Mouse (Mus musculus): Measurements from ENCODE around the gene Ecm1. TPM values are rescaled to one million over a fixed set of nuclear protein-coding genes. Genes with fewer than 3 reads are reported as not detected.
"Not testable (repeated sequence)": the region's sequence is repeated elsewhere in the genome, so short reads cannot be mapped to it uniquely, and the experiment has no call there.

The Ecm1 gene
- polyA plus RNA-seq, 1 experiment: 807 TPM

GRCm38 (mm10) chr3:95695796-95696195 lies 43.6 kb downstream of the Ecm1 start:
- Histone ChIP-seq H3K4me1 (ENCODE audit: control insufficient read depth, insufficient read depth, low read length) (peaks cover 30% of the 10 kb centered on the region), H3K4me3 (replicated peaks; ENCODE audit: extremely low read depth, low read depth, low read length) (no peak overlapping the region)
- DNase-seq: no peak
- 74% methylated on average over 3 of the region's 3 CpGs for WGBS
- TF ChIP-seq POLR2A (IDR thresholded peaks at IDR 0.05; ENCODE audit: borderline replicate concordance, extremely low read depth, low read depth, low read length) (no peak), CTCF (IDR thresholded peaks at IDR 0.05; ENCODE audit: insufficient read depth, low read length) (no peak)

GRCm38 (mm10) chr3:95694808-95695703 lies 44.3 kb downstream of the Ecm1 start:
- Histone ChIP-seq H3K4me1 (ENCODE audit: control insufficient read depth, insufficient read depth, low read length) (peaks cover 26% of the 10 kb centered on the region), H3K4me3 (replicated peaks; ENCODE audit: extremely low read depth, low read depth, low read length) (no peak overlapping the region)
- TF ChIP-seq POLR2A (IDR thresholded peaks at IDR 0.05; ENCODE audit: borderline replicate concordance, extremely low read depth, low read depth, low read length) (no peak), CTCF (IDR thresholded peaks at IDR 0.05; ENCODE audit: insufficient read depth, low read length) (no peak)
- DNase-seq: peak; percentile 15
- 82% methylated on average over 11 of the region's 11 CpGs for WGBS

GRCm38 (mm10) chr3:95693821-95694807 lies 45.3 kb downstream of the Ecm1 start:
- TF ChIP-seq CTCF (IDR thresholded peaks at IDR 0.05; ENCODE audit: insufficient read depth, low read length) (no peak), POLR2A (IDR thresholded peaks at IDR 0.05; ENCODE audit: borderline replicate concordance, extremely low read depth, low read depth, low read length) (no peak)
- DNase-seq: peak; percentile 39
- Histone ChIP-seq H3K4me3 (replicated peaks; ENCODE audit: extremely low read depth, low read depth, low read length) (no peak overlapping the region), H3K4me1 (ENCODE audit: control insufficient read depth, insufficient read depth, low read length) (peaks cover 26% of the 10 kb centered on the region)
- 25% methylated on average over 11 of the region's 11 CpGs for WGBS

GRCm38 (mm10) chr3:95692677-95693076 lies 46.7 kb downstream of the Ecm1 start:
- no peak for DNase-seq

GRCm38 (mm10) chr3:95690552-95690951 lies 48.8 kb downstream of the Ecm1 start:
- WGBS: 91% methylated on average over 2 of the region's 2 CpGs
- H3K4me1 ChIP-seq (ENCODE audit: control insufficient read depth, insufficient read depth, low read length): peaks cover 26% of the 10 kb centered on the region
- H3K4me3 ChIP-seq (replicated peaks; ENCODE audit: extremely low read depth, low read depth, low read length); DNase-seq: not testable (repeated sequence)

More at GRCm38 (mm10) chr3:95692677-95693076, 46.7 kb downstream of the Ecm1 start:
- H3K4me3 ChIP-seq (replicated peaks; ENCODE audit: extremely low read depth, low read depth, low read length): no peak overlapping the region
- H3K4me1 ChIP-seq (ENCODE audit: control insufficient read depth, insufficient read depth, low read length): peaks cover 26% of the 10 kb centered on the region
- TF ChIP-seq CTCF (IDR thresholded peaks at IDR 0.05; ENCODE audit: insufficient read depth, low read length): no peak
- TF ChIP-seq POLR2A (IDR thresholded peaks at IDR 0.05; ENCODE audit: borderline replicate concordance, extremely low read depth, low read depth, low read length): no peak
- 41% methylated on average over 6 of the region's 6 CpGs for WGBS

- TF ChIP-seq CTCF (IDR thresholded peaks at IDR 0.05; ENCODE audit: insufficient read depth, low read length) (no peak), POLR2A (IDR thresholded peaks at IDR 0.05; ENCODE audit: borderline replicate concordance, extremely low read depth, low read depth, low read length) (no peak)
- DNase-seq: no peak
- peaks cover 30% of the 10 kb centered on the region for H3K4me1 ChIP-seq (ENCODE audit: control insufficient read depth, insufficient read depth, low read length)
- no peak overlapping the region for H3K4me3 ChIP-seq (replicated peaks; ENCODE audit: extremely low read depth, low read depth, low read length)
- 43% methylated on average over 2 of the region's 2 CpGs for WGBS
Observed at GRCm38 (mm10) chr3:95689940-95690339, 49.4 kb downstream of the Ecm1 start.

- 32% methylated on average over 11 of the region's 11 CpGs for WGBS
- Histone ChIP-seq H3K4me1 (ENCODE audit: control insufficient read depth, insufficient read depth, low read length) (peaks cover 28% of the 10 kb centered on the region), H3K4me3 (replicated peaks; ENCODE audit: extremely low read depth, low read depth, low read length) (no peak overlapping the region)
- TF ChIP-seq CTCF (IDR thresholded peaks at IDR 0.05; ENCODE audit: insufficient read depth, low read length) (no peak), POLR2A (IDR thresholded peaks at IDR 0.05; ENCODE audit: borderline replicate concordance, extremely low read depth, low read depth, low read length) (no peak)
- DNase-seq: no peak
Observed at GRCm38 (mm10) chr3:95689171-95689915, 50.0 kb downstream of the Ecm1 start.

- WGBS: 4% methylated on average over 50 of the region's 50 CpGs
- Histone ChIP-seq H3K4me3 (replicated peaks; ENCODE audit: extremely low read depth, low read depth, low read length) (peak within 1 kb of the TSS; percentile 79), H3K4me1 (ENCODE audit: control insufficient read depth, insufficient read depth, low read length) (peaks cover 16% of the 10 kb centered on the region)
- peak; percentile 84 for DNase-seq
- TF ChIP-seq POLR2A (IDR thresholded peaks at IDR 0.05; ENCODE audit: borderline replicate concordance, extremely low read depth, low read depth, low read length) (peak; percentile 35; the same call in 1 of the 2 replicates), CTCF (IDR thresholded peaks at IDR 0.05; ENCODE audit: insufficient read depth, low read length) (no peak)
Observed at GRCm38 (mm10) chr3:95687524-95688421, 51.6 kb downstream of the Ecm1 start, which contains the start of gene Adamtsl4. Adamtsl4 (minus strand) TSS chr3:95687917.

Data from lung, adult 2 months (tissue).